Mouse (Mus musculus) adrenal gland, adult 2 months (tissue): ENCODE measurements around the gene Gpatch1. TPM values are rescaled to one million over a fixed set of nuclear protein-coding genes. Genes with fewer than 3 reads are reported as not detected.

ENCODE experiments used
- DNase-seq: peaks from one replicate; pipeline ENCODE4 v3.0.0; 2021
- long read RNA-seq: library from polyadenylated mRNA; stranded (forward); transcript quantifications from one replicate; pipeline ENCODE4 v2.0.0, GENCODE M21; 2021
- polyA plus RNA-seq: library from polyadenylated mRNA; depleted of rRNA; stranded (reverse); fragments of >200 nt; gene quantifications from 2 replicates; pipeline ENCODE4 v1.2.3, GENCODE M21; 2012; rRNA removed
- total RNA-seq, 2 experiments: library from RNA; stranded (reverse); gene quantifications; 2 replicates each; pipeline ENCODE4 v1.2.3; 2021

Gpatch1 gene
- total RNA-seq (10 to 100 TPM; 16.9 to 17.2 TPM), polyA plus RNA-seq (1.8 and 2.9 TPM in 2 replicates)
- long read RNA-seq, transcript Gpatch1-201 (20 exons, 3,065 nt) = major isoform, 16 of 18 reads
- long read RNA-seq, partial matches to known transcripts = 1 of 18 reads
- long read RNA-seq, other reads (novel, unspliced or antisense) = 1 of 18 reads

- DNase-seq = peak; percentile 95
These were observed at the start of gene Gpatch1 for GRCm38 (mm10) chr7:35317729-35318609. TSS of gene Gpatch1 (minus strand) at chr7:35318440.

- no peak for DNase-seq
These were observed 47.1 kb upstream of the Gpatch1 start for GRCm38 (mm10) chr7:35365161-35365910.

DNA sequence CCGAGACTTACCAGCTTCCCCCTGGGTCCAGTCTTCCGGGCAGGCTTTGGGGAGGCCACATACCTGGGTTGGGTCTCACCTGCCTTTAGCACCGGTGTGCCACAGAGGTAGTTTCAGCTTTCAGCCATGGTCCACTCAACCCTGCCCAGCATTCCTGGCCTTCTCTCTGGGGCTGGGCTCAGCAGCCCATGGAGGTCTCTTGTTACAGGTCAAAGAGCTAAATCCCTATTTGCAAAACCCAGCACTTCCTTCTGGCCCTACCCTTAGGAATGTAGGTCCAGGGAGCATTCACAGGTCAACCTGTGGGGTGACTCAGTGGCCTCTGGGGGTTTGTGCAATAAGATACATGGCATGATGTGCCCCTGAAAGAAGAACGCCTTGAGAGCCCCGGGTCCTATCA, 44.6 kb upstream of the Gpatch1 start:
- DNase-seq = no peak

GRCm38 (mm10) chr7:35362253-35362652, 44.0 kb upstream of the Gpatch1 start:
- DNase-seq = no peak

- no peak for DNase-seq
These were observed 39.4 kb upstream of the Gpatch1 start for GRCm38 (mm10) chr7:35357621-35358020.

GRCm38 (mm10) chr7:35355303-35355872, 37.1 kb upstream of the Gpatch1 start:
- no peak for DNase-seq

DNA sequence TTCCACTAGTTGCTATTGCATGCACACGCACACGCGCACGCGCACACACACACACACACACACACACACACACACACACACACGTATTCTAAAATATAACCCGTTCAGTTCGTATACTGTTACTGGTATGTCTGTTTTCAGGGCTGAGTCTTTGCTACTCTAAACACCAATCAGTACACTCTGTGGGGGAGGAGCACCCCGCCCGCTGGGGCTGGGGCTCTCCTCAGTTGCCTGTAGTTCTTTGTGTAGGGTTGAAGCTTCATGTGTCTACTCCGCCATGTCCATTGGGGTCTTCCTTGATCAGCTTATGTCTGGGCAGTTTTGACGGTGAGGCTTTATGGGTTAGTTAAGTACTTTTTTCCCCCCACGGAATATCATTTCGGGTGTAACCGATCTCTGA, 35.1 kb upstream of the Gpatch1 start:
- DNase-seq = no peak

DNA sequence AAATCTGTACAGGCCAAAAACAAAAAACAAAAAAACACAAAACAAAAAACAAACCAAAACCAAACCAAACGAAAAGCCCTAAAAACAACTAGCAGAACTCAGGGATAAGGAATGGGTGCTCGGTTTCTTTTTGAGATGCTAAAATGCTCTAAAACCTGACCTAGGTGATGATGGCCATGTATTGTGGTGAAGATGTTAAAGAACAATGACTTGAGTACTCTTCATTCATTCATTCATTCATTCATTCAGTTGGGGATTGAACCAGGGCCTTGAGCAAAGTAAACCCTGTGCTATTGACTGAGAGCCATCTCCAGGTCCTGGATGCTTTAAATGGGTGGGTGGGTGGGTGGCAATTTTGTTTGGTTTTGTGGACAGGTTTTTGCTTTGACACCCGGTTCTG, 32.9 kb upstream of the Gpatch1 start:
- no peak for DNase-seq

DNA sequence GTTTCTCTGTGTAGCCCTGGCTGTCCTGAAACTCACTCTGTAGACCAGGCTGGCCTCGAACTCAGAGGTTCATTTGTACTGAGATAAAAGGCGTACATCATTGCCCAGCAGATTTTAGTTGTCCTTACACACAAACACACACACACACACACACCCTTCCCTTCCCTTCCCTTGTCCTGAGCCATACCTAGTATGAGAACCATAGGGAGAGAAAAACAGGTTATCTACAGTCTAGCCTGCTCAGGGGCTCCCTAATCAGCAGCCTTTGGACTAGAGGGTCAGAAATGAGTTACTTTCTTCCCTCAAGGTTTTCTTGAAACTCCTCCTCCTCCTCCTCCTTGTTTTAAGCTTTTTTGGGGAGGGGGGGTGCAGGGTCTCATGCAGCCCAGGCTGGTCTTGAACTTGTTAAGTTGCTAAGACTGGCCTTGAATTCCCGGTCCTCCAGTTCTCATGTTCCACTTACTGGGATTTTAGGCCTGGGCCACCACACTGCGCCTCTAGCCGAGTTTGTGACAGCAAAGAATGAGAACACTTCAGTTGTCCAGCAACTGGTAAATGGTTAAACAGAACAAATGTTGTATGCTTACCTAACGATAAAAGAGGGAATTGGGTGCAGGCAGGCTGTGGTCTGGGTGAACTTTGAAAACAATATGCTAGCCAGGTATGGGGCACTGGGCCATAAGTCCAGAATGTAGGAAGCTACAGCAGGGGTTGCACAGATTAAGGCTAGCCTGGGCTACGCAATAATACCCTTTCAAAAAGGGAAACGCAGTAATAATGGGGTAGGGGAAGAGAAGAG, 31.8 kb upstream of the Gpatch1 start:
- DNase-seq = no peak

GRCm38 (mm10) chr7:35349022-35349421, 30.8 kb upstream of the Gpatch1 start:
- peak; percentile 71 for DNase-seq

DNA sequence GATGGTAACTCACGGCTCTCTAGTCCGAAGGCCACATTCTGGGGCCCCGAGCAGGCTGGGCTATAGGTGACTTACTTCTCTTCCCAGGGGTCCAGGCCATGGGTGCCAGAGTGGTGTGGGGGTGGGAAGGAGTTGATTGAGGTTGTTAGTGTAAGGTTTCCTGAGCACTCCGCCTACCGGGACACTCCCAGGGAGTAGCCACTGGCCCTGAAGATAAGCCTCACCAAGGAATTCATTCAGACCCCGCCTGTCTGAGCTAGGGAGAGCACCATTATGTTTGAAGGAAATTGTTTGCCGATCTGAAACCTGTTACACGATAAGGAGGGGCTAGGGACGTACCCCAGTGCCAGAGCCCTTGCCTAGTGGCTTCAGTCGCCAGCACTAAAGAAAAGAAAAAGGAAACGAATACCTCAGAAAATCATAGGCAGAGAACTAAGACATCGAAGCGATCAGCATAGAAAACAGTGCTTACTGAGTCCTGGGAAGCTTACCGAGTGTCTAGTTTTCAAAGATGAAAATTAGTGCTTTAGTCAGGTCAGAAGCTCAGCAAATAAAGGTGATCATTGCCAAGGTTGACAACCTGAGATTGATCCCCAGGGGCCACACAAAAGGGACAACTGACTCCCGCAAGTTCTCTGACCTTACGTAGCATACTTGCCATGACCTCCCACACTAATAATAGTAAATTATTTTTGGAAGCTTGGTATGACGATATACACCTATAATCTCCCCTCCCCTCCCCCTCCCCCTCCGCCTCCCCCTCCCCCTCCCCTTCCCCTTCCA, 29.9 kb upstream of the Gpatch1 start:
- DNase-seq = no peak

GRCm38 (mm10) chr7:35344785-35345330, 26.6 kb upstream of the Gpatch1 start:
- no peak for DNase-seq

DNA sequence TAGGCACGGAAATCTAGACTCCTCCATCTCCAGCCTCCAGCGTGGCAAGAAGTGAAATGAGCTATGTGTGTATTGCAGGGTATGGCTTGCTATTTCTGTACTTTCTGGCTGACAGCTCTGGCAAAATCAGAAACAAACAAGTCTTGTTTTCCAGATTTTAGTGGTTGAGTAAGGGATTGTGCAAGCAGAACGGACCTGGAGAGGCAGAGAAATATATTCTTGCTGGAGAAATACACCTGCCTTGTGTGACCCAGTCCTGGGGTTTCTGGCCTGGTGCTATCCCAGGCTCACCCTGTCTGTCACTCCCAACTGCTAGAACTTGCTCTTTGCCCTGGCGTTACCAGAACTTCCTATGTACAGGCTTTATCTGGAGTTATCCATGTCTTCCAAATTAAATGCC, 24.3 kb upstream of the Gpatch1 start:
- DNase-seq = no peak

DNA sequence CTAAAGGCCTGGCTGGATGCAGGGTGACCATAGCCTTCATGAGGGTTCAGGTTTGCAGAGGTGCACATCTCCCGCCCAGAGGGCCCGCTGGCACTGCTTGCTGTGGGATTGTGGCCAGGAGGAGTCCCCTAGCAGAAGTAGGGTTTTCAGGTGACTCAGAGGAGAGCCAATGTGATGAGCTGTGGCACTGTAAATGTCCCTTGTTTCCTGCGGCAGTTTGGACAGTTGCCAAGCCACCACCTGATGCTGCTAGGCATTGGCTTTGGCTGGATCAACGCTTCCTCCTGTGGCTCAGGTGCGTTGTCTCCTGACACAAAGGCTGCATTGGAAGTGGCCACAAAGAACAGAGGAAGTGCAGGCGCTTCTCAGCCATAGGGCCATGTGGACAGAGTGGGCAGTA, 23.0 kb upstream of the Gpatch1 start:
- no peak for DNase-seq

GRCm38 (mm10) chr7:35340196-35340595, 22.0 kb upstream of the Gpatch1 start:
- DNase-seq = no peak

- peak; percentile 52 for DNase-seq
These were observed 16.6 kb upstream of the Gpatch1 start for GRCm38 (mm10) chr7:35334527-35335452.

DNA sequence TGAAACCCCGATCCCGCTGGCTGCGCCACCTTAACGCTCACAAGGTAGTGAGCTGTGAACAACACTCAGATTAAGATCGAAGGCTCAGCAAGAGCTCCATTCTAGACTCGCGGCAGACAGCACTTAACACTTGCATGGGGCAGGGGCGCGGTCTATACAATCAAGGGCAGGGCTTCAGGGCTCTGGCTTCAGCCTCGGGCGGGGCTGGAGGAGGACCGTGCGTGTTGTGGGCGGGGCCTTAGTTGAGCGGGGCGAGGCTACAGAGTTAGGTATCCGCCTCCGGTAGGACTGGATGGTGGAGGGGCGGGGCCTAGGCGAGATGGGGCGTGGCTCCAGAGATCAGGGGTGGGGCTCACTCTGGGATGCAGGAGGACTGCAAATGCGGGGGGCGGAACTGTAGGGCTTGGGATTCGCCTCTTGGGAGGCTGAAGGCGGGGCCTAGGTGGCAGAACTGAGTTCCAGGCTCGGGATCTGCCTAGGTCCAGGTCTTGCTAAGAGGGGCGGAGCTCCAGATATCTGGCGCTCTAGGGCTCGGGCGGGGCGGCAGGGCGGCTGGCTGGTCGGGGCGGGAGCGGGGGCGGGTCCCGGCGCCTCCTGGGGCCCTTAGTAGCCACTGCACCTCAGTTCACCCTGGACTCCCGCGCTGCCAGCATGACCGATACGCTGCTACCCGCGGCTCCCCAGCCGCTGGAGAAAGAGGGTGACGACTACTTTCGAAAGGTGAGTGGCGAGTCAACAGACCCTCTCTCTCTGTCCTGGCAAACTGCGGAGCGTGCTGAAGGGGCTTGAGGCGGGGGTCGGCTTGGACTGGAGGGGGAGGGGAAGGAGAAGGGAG, 15.7 kb upstream of the Gpatch1 start, which contains the start of gene Rhpn2:
TSS of gene Rhpn2 (plus strand) at position 479 of the 835 bp plus-strand sequence.
- peak; percentile 100 for DNase-seq

DNA sequence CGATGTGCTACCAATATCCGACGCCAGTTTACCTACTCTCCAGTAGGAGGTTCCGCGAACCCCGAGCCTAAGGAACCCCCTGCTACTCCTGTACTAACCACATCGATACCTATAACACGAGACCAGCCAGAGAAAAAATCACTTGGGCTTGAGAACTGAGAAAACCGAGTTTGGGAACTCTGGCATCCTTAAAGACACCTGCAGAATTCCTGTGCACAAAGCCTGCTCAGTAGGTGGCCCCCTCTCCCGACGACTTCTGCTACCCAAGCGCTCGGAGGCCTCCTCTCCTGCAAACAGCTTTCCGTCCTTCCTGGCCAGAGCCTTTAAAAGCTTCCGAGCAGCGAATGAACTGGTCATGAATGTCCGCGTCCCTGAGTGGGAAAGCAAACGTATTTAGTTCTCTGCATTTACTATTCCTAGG, 15.0 kb upstream of the Gpatch1 start:
- DNase-seq = no peak
